Mouse (Mus musculus) stomach, postnatal 0 days (tissue): Measurements from ENCODE around the gene Chn2.

Experiments used
- CTCF ChIP-seq: IDR thresholded peaks from 2 replicates; pipeline ENCODE4 v1.5.1; 2016; ENCODE audit warnings: antibody characterized with exemption, low read depth, mild to moderate bottlenecking, moderate library complexity
- EP300 ChIP-seq: optimal IDR thresholded peaks from 2 replicates; pipeline ENCODE3; 2016; ENCODE audit warnings: antibody characterized with exemption

- TF ChIP-seq CTCF (no peak), EP300 (no peak)
Measured at GRCm38 (mm10) chr6:54279391-54279790, 240.0 kb downstream of the Chn2 start.
